Mouse (Mus musculus) G1E (cell line): ENCODE results near the gene Coa4. TPM values are rescaled to one million over a fixed set of nuclear protein-coding genes. Genes with fewer than 3 reads are reported as not detected.
A peak's percentile ranks its signal among the peaks of the same experiment; 100 is the strongest.

Experiments
- ATAC-seq: 2 replicates; pipeline ENCODE4 v1.8.0; 2016; ENCODE audit warnings: mild to moderate bottlenecking; ENCODE audit not compliant: insufficient number of reproducible peaks, poor library complexity, low FRiP score, severe bottlenecking; ENCODE audit errors: extremely low read depth
- DNase-seq: peaks from one replicate; pipeline ENCODE4 v3.0.0; 2012; ENCODE audit warnings: low spot score
- H3K27me3 ChIP-seq: 2 replicates; pipeline ENCODE4 v1.6.1; 2012; ENCODE audit warnings: mild to moderate bottlenecking, low read length, inconsistent platforms; ENCODE audit not compliant: insufficient read depth
- H3K36me3 ChIP-seq: replicated peaks from 2 replicates; pipeline ENCODE3; 2012; ENCODE audit warnings: mild to moderate bottlenecking, inconsistent platforms
- H3K4me1 ChIP-seq: 2 replicates; pipeline ENCODE4 v1.6.1; 2012; ENCODE audit warnings: low read depth, low read length, inconsistent platforms, mixed read lengths; ENCODE audit not compliant: insufficient read depth
- H3K4me3 ChIP-seq: 2 replicates; pipeline ENCODE4 v1.5.1; 2012; ENCODE audit warnings: low read depth, mild to moderate bottlenecking, inconsistent platforms, low read length, moderate library complexity, mixed read lengths
- H3K9me3 ChIP-seq: replicated peaks from 2 replicates; pipeline ENCODE4 v1.6.1; 2012; ENCODE audit warnings: inconsistent platforms
- CTCF ChIP-seq: IDR thresholded peaks from 2 replicates; pipeline ENCODE4 v1.5.1; 2012; ENCODE audit warnings: low read depth, low read length, inconsistent platforms, mixed read lengths
- GATA1 ChIP-seq: IDR thresholded peaks from 2 replicates; pipeline ENCODE4 v1.6.1; 2012; ENCODE audit warnings: borderline replicate concordance, low read length, inconsistent platforms, mixed read lengths
- GATA2 ChIP-seq: IDR thresholded peaks from 2 replicates; pipeline ENCODE4 v1.6.1; 2012; ENCODE audit warnings: low read depth, low read length, inconsistent platforms, borderline replicate concordance
- POLR2AphosphoS5 ChIP-seq: IDR thresholded peaks from 2 replicates; pipeline ENCODE4 v1.6.1; 2012; ENCODE audit warnings: low read depth, low read length, inconsistent platforms; ENCODE audit not compliant: insufficient replicate concordance
- TAL1 ChIP-seq: conservative IDR thresholded peaks from 2 replicates; pipeline ENCODE4 v1.6.1; 2012; ENCODE audit warnings: low read depth, low read length, inconsistent platforms, mixed read lengths
- polyA plus RNA-seq: library from polyadenylated mRNA; stranded (reverse); fragments of >175 nt; gene quantifications from 2 replicates; pipeline ENCODE4 v1.2.3, GENCODE M21; 2012
- total RNA-seq, 2 experiments: library from RNA; stranded (forward) in 1 of 2; stranded (reverse) in 1 of 2; fragments of 200-1000 nt in 1 of 2; fragments of >200 nt in 1 of 2; fragmentation: Nextera tagmentation in 1 of 2; gene quantifications; 2 replicates each; pipeline ENCODE4 v1.2.3; 2014 to 2017

The Coa4 gene
- total RNA-seq (2014; fragmentation: Nextera tagmentation) = 15.4 and 20.0 TPM in 2 replicates
- 21.9 and 22.0 TPM in 2 replicates for total RNA-seq (2017)
- polyA plus RNA-seq = 9.1 and 9.6 TPM in 2 replicates

DNA sequence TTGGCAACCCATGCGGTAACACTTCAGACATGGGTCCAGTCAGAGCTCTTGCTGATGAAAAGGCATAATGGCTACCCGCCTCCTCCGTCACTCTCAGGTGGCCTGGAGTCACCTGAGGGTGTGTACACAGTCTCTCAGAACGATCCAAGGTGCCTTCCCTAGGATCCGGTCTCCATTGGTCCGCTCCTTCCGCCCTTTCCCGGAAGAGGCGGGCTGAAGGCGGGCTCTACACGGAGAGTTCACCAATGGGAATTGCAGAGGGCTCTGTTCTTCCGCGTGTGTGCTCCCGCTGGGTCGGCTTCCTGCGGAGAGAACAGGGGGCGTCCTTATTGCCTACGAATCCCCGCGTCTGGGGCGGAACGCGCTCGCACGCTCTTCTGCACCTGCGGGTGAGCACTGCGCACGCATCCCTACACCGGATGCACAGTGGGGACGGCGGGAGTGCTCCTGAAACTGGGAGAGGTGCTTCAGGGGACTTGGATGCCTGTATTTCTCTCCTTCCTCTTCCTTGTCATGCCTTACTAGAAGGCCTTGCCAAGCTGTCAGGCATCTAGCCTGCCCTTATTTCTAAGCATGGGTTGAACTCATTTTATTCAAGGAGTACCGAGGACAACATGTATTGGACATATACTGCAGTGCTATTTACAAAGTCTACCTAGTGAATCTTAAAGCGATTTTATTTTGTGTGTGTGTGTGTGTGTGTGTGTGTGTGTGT, at the start of gene Coa4:
Gene Coa4, plus strand, starts transcription at position 268 of the 715 bp plus-strand sequence.
- Histone ChIP-seq H3K36me3 (peaks cover 27% of the 10 kb centered on the region), H3K9me3 (no peaks in the 10 kb centered on the region), H3K4me1 (peaks cover 16% of the 10 kb centered on the region), H3K4me3 (peak within 1 kb of the TSS; percentile 74), H3K27me3 (no peaks in the 10 kb centered on the region)
- DNase-seq = peak; percentile 80
- TF ChIP-seq CTCF = no peak
- TF ChIP-seq GATA2 = no peak
- no peak for TF ChIP-seq GATA1
- no peak for TF ChIP-seq POLR2AphosphoS5
- TF ChIP-seq TAL1 = no peak
- peak; percentile 97 for ATAC-seq

DNA sequence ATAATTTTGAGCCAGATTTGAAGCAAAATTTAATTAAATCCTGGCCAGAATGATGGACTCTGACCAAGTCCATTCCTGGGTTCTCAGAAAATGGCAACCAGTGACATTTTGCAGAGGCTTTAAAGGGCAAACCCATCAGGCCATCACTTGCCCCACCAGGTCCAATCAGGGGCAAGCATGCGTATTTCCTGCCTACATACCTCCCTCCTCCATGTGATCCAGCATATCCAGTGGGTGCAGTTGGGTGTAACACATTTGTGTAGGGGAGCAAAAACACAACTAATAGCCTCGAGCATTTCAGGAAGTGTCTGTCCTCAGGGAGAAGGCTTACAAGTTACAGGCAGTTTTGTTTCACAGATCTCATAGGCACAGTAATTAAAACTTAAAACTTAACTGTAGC, 49.6 kb upstream of the Coa4 start:
- peaks cover 30% of the 10 kb centered on the region for H3K4me1 ChIP-seq
- TF ChIP-seq CTCF = no peak
- TF ChIP-seq TAL1 = no peak
- no peak for TF ChIP-seq GATA2
- TF ChIP-seq POLR2AphosphoS5 = no peak
- no peak for TF ChIP-seq GATA1
- peaks cover 2% of the 10 kb centered on the region for H3K36me3 ChIP-seq
- H3K4me3 ChIP-seq = no peak overlapping the region
- no peaks in the 10 kb centered on the region; the same call in 1 of the 2 replicates for H3K27me3 ChIP-seq
- no peak for ATAC-seq
- H3K9me3 ChIP-seq = no peaks in the 10 kb centered on the region
- no peak for DNase-seq

DNA sequence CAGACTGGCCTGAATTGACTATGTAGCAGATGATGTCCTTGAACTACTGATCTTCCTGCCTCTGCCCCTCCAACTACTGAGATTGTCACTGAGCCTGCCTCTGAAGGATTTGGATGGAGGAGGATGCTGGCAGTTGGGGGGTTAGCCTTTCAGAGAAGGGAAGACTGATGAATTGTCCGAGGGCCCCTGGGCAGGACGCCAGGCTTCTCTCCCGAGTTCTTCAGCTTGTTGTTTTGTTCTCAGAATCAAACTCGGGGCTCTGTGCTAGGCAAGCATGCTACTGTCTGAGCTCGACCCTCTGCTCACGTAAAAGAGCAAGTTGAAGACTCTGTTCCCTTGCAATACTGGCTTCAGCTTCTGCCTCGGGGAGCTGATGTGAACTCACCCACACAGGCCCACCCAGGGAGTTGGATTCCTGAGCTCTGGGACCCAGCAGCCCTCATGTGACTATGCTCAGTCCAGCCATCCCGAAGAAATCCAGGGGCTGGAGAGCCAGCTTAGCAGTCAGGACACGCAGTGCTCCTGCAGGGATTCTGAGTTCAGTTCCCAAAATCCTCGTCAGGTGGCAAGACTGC, 48.3 kb upstream of the Coa4 start:
- no peak for DNase-seq
- Histone ChIP-seq H3K9me3 (no peaks in the 10 kb centered on the region), H3K4me3 (no peak overlapping the region), H3K27me3 (no peaks in the 10 kb centered on the region; the same call in 1 of the 2 replicates), H3K4me1 (peaks cover 33% of the 10 kb centered on the region), H3K36me3 (peaks cover 2% of the 10 kb centered on the region)
- TF ChIP-seq GATA1 = no peak
- TF ChIP-seq GATA2 = no peak
- TF ChIP-seq CTCF = no peak
- no peak for TF ChIP-seq POLR2AphosphoS5
- TF ChIP-seq TAL1 = no peak
- no peak for ATAC-seq

DNA sequence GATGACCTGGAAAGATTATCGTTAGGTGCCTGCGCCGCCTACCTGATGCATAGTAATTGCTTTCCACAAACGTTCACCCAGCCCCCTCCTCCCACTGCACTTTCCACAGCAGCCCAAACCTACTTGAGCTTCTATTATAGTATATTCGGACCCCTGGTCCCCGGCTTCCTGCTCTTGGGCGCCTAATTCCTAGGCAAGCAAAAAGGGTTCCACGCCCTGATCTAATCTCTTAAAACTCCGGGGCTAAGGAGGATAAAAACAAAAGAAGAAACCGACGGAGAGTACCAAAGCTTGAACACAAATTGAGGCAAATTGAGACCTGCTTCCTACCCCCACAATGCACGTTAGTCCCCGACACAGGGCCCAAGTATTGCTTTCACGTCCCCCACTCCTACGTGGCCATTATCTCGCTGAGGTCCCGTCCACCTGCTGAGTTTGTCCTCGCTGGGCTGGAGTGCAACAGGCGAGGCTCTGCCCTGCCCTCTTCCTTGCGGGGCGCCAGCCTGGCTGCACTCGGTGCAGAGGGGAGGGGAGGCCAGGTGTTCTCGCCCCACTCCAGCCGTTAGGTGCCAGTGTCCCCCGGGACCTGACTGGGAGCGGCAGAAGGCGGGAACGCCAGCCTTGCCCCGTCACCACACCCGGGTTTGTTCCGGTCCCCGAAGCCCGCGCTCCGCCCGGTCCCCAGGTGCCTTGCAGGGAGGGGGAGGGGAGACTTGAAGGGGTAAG, 44.3 kb upstream of the Coa4 start:
- peaks cover 50% of the 10 kb centered on the region for H3K4me1 ChIP-seq
- 0 out of 2 replicates have a peak, but pooled peaks have one; percentile 2 for ATAC-seq

DNA sequence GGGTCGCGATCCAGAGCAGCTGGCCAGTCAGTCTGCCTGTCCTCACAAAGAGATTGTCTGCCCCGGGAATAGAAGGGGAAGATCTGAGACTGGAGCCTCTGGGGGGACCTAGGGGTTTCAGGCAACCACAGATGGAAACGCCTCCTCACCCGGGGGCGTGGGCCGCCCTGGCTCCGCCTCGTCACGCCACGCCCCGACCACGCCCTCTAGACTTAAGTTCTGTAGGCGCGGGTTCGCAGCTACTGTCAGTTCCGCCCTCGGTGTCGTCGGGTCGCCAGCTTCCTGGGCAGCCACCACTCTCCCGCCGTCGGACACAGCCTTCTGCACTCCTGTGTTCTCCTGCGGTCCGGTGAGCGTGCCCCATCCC, 43.8 kb upstream of the Coa4 start, which contains the start of gene Ucp2:
Gene Ucp2, plus strand, starts transcription at position 221 of the 367 bp plus-strand sequence.
- no peaks in the 10 kb centered on the region for H3K27me3 ChIP-seq
- no peaks in the 10 kb centered on the region for H3K9me3 ChIP-seq
- peak; percentile 91 for TF ChIP-seq POLR2AphosphoS5
- no peak for TF ChIP-seq GATA2
- peaks cover 54% of the 10 kb centered on the region for H3K4me1 ChIP-seq
- DNase-seq (peak; percentile 83), ATAC-seq (peak; percentile 46)
- peaks cover 44% of the 10 kb centered on the region for H3K36me3 ChIP-seq
- H3K4me3 ChIP-seq = peak within 1 kb of the TSS; percentile 91

More for the DNA sequence above, 44.3 kb upstream of the Coa4 start:
- Histone ChIP-seq H3K4me3 (peak overlapping the region; percentile 91), H3K27me3 (no peaks in the 10 kb centered on the region), H3K9me3 (no peaks in the 10 kb centered on the region), H3K36me3 (peaks cover 38% of the 10 kb centered on the region)
- DNase-seq = peak; percentile 75
- TF ChIP-seq GATA2 (no peak), POLR2AphosphoS5 (no peak), CTCF (no peak), TAL1 (no peak), GATA1 (no peak)

DNA sequence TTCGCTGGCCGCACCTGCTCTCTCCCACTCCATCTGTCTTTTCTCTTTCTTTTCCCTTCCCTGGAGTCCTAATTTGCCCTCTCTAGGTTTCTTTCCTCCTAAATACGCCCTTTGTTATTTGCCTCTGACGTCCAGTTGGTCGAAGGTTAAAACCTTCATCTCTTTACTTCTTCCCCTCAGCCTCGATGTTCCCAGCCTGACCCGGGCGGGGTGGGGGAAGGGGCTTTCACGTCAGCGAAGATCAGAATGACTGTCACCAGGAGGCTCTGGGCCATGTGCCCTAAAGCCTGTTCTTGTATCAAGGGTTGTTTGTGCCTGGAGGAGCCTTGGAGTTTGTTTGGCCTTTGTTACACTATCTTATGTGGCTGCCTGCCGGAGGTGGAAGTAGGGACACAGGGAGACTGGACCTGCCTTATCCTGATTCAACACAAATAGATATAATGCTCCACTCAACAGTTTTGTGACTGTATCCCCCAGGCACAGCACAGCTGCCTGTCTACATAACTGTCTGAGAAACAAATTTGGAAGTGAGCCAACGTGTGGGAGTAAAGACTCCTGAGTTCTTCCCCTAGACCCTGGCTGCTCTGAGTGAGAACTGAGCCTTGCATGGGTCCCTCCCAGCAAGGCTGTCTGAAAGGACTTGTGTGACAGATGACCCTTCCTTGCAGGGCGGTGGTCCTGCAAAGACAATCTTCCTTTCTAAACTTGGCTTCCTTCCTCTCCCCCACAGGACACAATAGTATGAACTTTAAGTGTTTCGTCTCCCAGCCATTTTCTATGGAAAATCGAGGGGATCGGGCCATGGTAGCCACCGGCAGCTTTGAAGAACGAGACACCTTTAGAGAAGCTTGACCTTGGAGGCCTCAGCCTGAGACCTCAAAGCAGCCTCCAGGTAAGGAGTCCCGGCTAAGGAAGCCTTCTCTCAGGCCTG, 43.1 kb upstream of the Coa4 start:
- peak; percentile 5; the same call in 1 of the 2 replicates for ATAC-seq
- TF ChIP-seq POLR2AphosphoS5 = no peak
- TF ChIP-seq TAL1 = no peak
- TF ChIP-seq GATA2 = no peak
- TF ChIP-seq GATA1 = no peak
- Histone ChIP-seq H3K9me3 (no peaks in the 10 kb centered on the region), H3K27me3 (no peaks in the 10 kb centered on the region), H3K4me3 (peak overlapping the region; percentile 91), H3K4me1 (peaks cover 57% of the 10 kb centered on the region), H3K36me3 (peaks cover 50% of the 10 kb centered on the region)
- no peak for DNase-seq
